Mouse (Mus musculus) lung, embryonic 14.5 days (tissue): ENCODE measurements at regions not wholly inside any gene's neighbourhood (a gene's known extent, or its start where the extent isn't known, plus 50 kb on each side); places are given as distances from the start of the nearest gene placed in this dataset.

ENCODE experiments used
- ATAC-seq: fragments of 200-750 bp; cut with Nextera tagmentation; 2 replicates; pipeline ENCODE4 v1.8.0; 2017; ENCODE audit warnings: mild to moderate bottlenecking, moderate TSS enrichment, moderate library complexity; ENCODE audit not compliant: insufficient read depth
- DNase-seq: peaks from one replicate; pipeline ENCODE4 v3.0.0-alpha.2; 2015
- H3K27ac ChIP-seq: fragments of 300-500 bp; sonication (generic); 2 replicates; pipeline ENCODE4 v1.5.1; 2014; ENCODE audit warnings: low read depth, mild to moderate bottlenecking, moderate library complexity
- H3K27me3 ChIP-seq: fragments of 300-500 bp; sonication (generic); 2 replicates; pipeline ENCODE4 v1.6.1; 2014; ENCODE audit warnings: low read length, control low read depth; ENCODE audit not compliant: insufficient read depth
- H3K36me3 ChIP-seq: fragments of 300-500 bp; sonication (generic); 2 replicates; pipeline ENCODE4 v1.6.1; 2014; ENCODE audit warnings: control low read depth; ENCODE audit not compliant: insufficient read depth
- H3K4me1 ChIP-seq: fragments of 300-500 bp; sonication (generic); 2 replicates; pipeline ENCODE4 v1.6.1; 2014; ENCODE audit warnings: antibody characterized with exemption, control low read depth; ENCODE audit not compliant: insufficient read depth
- H3K4me2 ChIP-seq: fragments of 300-500 bp; sonication (generic); 2 replicates; pipeline ENCODE4 v1.6.1; 2014; ENCODE audit warnings: mild to moderate bottlenecking
- H3K4me3 ChIP-seq: fragments of 300-500 bp; sonication (generic); 2 replicates; pipeline ENCODE4 v1.5.1; 2014; ENCODE audit warnings: low read depth, low read length
- H3K9ac ChIP-seq: fragments of 300-500 bp; sonication (generic); 2 replicates; pipeline ENCODE4 v1.6.1; 2014
- H3K9me3 ChIP-seq: fragments of 300-500 bp; sonication (generic); 2 replicates; pipeline ENCODE4 v1.6.1; 2016; ENCODE audit warnings: low read depth, low read length, control low read depth
- CTCF ChIP-seq: IDR thresholded peaks from 2 replicates; pipeline ENCODE4 v1.5.1; 2016; ENCODE audit warnings: antibody characterized with exemption, low read depth
- WGBS: fragments of 180-500 bp; shearing (Covaris S2); extraction: QIAGEN DNeasy Blood & Tissue Kit; methylation state at CpG from one replicate; pipeline ENCODE4 v1.1.7; 2014; 5-methylcytosine and 5-hydroxymethylcytosine counted together

DNA sequence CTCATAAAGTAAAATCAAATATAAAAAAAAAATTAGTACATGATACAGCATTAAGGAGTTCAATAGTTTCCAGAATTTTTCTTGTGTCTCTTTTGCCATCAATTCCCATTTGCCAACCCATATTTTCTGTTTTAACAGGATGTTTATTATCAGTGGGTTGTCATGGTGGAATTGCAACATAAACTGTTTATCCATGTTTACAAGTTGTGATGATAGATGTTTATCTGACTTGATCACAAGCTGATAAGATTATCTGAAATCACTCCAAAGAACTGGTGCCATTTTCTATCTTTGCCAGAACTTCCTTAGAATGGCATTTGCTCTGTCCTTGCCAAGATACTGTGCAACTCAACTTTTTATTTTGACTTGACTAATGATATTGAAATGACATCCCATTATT is 466.8 kb downstream of the Pcdh7 start:
- ATAC-seq = no peak
- no peak for TF ChIP-seq CTCF
- H3K27me3 ChIP-seq = no peaks in the 10 kb centered on the region

DNA sequence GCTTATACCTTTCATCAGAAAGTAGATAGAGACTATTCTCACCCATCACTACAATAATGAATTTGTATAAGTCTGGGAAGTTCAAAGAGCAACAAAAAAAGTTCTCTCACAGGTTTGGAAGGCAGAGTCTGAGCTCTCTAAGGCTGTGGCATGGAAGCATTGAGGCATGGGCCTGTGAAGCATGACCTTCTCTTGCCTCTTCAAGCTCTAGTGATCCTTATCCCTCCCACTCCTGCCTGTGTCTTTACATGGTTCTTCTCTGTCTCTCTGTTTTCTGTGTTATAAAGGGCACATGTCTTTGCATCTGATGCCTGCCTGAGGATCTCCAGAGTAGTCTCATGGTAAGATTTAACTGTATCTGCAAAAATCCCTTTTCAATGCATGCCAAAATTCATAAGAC is 489.8 kb downstream of the Pcdh7 start:
- Histone ChIP-seq H3K27ac (no peak overlapping the region), H3K4me3 (no peak overlapping the region), H3K9me3 (no peaks in the 10 kb centered on the region), H3K27me3 (no peaks in the 10 kb centered on the region), H3K4me1 (no peaks in the 10 kb centered on the region), H3K36me3 (no peaks in the 10 kb centered on the region), H3K9ac (no peak overlapping the region), H3K4me2 (no peak overlapping the region)
- DNase-seq (no peak), ATAC-seq (no peak)
- no peak for TF ChIP-seq CTCF

More for the DNA sequence above, 466.8 kb downstream of the Pcdh7 start:
- H3K4me2 ChIP-seq = no peak overlapping the region
- H3K4me1 ChIP-seq = no peaks in the 10 kb centered on the region
- no peaks in the 10 kb centered on the region for H3K9me3 ChIP-seq
- no peak overlapping the region for H3K4me3 ChIP-seq
- H3K9ac ChIP-seq = no peak overlapping the region
- no peaks in the 10 kb centered on the region for H3K36me3 ChIP-seq
- no peak overlapping the region for H3K27ac ChIP-seq
- DNase-seq = no peak

GRCm38 (mm10) chr5:58227137-58227536 is 509.4 kb downstream of the Pcdh7 start:
- ATAC-seq = no peak
- 78% methylated on average over 4 of the region's 4 CpGs for WGBS
- no peak for TF ChIP-seq CTCF

DNA sequence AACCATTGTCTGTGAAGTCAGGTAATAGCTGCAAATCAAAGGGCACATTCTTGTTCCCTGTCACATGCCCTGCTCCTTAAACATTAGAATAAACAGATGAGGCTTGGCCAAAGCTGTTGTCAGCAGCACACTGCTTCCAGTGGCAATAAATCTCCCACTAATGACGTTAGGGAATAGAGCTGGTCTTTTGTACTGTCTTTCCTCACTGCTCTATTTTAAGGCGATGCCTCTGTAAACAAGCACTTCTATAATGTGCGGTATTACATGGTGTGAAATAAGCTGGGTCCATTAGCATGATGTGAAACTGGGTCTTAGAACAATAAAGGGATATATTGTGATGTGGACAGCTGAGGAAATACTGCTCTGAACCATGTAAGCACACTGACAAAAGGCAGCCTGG is 511.0 kb downstream of the Pcdh7 start:
- no peak overlapping the region for H3K4me3 ChIP-seq
- no peak overlapping the region for H3K9ac ChIP-seq
- H3K27me3 ChIP-seq = no peaks in the 10 kb centered on the region
- WGBS = 20% methylated on average over 3 of the region's 3 CpGs
- no peak overlapping the region for H3K4me2 ChIP-seq
- H3K9me3 ChIP-seq = no peaks in the 10 kb centered on the region
- H3K4me1 ChIP-seq = no peaks in the 10 kb centered on the region
- DNase-seq (peak; percentile 16), ATAC-seq (peak; percentile 54; the same call in 1 of the 2 replicates)
- no peak for TF ChIP-seq CTCF
- H3K36me3 ChIP-seq = no peaks in the 10 kb centered on the region
- H3K27ac ChIP-seq = no peak overlapping the region

More at GRCm38 (mm10) chr5:58227137-58227536, 509.4 kb downstream of the Pcdh7 start:
- Histone ChIP-seq H3K4me3 (no peak overlapping the region), H3K27me3 (no peaks in the 10 kb centered on the region), H3K4me2 (no peak overlapping the region), H3K9ac (no peak overlapping the region), H3K27ac (no peak overlapping the region), H3K4me1 (no peaks in the 10 kb centered on the region), H3K36me3 (no peaks in the 10 kb centered on the region), H3K9me3 (no peaks in the 10 kb centered on the region)
- DNase-seq = no peak
